Mouse (Mus musculus) heart, postnatal 0 days (tissue): ENCODE measurements around the gene Pax7. TPM values are rescaled to one million over a fixed set of nuclear protein-coding genes. Genes with fewer than 3 reads are reported as not detected.

Experiments used
- ATAC-seq: fragments of 200-750 bp; cut with Nextera tagmentation; 2 replicates; pipeline ENCODE4 v1.8.0; 2017; ENCODE audit warnings: low read depth, moderate number of reproducible peaks, moderate library complexity; ENCODE audit not compliant: insufficient read depth
- DNase-seq: peaks from one replicate; pipeline ENCODE4 v3.0.0-alpha.2; 2016; ENCODE audit warnings: low spot score
- H3K27ac ChIP-seq: fragments of 300-500 bp; sonication (generic); 2 replicates; pipeline ENCODE4 v1.5.1; 2014; ENCODE audit warnings: low read depth, mild to moderate bottlenecking
- H3K27me3 ChIP-seq: fragments of 300-500 bp; sonication (generic); 2 replicates; pipeline ENCODE4 v1.6.1; 2014; ENCODE audit warnings: low read length, mixed read lengths; ENCODE audit not compliant: control insufficient read depth, insufficient read depth
- H3K36me3 ChIP-seq: fragments of 300-500 bp; sonication (generic); replicated peaks from 2 replicates; pipeline ENCODE4 v1.6.1; 2014; ENCODE audit warnings: low read length, mixed read lengths; ENCODE audit not compliant: control insufficient read depth, insufficient read depth
- H3K4me1 ChIP-seq: fragments of 300-500 bp; sonication (generic); 2 replicates; pipeline ENCODE4 v1.6.1; 2014; ENCODE audit warnings: antibody characterized with exemption; ENCODE audit not compliant: control insufficient read depth, insufficient read depth
- H3K4me2 ChIP-seq: fragments of 300-500 bp; sonication (generic); 2 replicates; pipeline ENCODE4 v1.6.1; 2014; ENCODE audit warnings: low read depth, mild to moderate bottlenecking, low read length, moderate library complexity
- H3K4me3 ChIP-seq: fragments of 300-500 bp; sonication (generic); 2 replicates; pipeline ENCODE4 v1.5.1; 2014; ENCODE audit warnings: low read depth, low read length
- H3K9ac ChIP-seq: fragments of 300-500 bp; sonication (generic); replicated peaks from 2 replicates; pipeline ENCODE4 v1.6.1; 2014; ENCODE audit warnings: low read depth, low read length, mixed read lengths
- H3K9me3 ChIP-seq: fragments of 300-500 bp; sonication (generic); replicated peaks from 2 replicates; pipeline ENCODE4 v1.6.1; 2016; ENCODE audit warnings: low read length; ENCODE audit not compliant: control insufficient read depth
- CTCF ChIP-seq: IDR thresholded peaks from 2 replicates; pipeline ENCODE4 v1.5.1; 2016; ENCODE audit warnings: antibody characterized with exemption, control low read depth, low read depth
- EP300 ChIP-seq: IDR thresholded peaks from 2 replicates; pipeline ENCODE4 v1.6.1; 2016; ENCODE audit warnings: antibody characterized with exemption, low read depth
- WGBS: fragments of 180-500 bp; shearing (Covaris S2); extraction: QIAGEN DNeasy Blood & Tissue Kit; methylation state at CpG from one replicate; pipeline ENCODE4 v1.1.7; 2014; 5-methylcytosine and 5-hydroxymethylcytosine counted together
- polyA plus RNA-seq: library from polyadenylated mRNA; unstranded; fragments of >200 nt; fragmentation: Nextera tagmentation; extraction: Ambion mirVana; gene quantifications from 2 replicates; pipeline ENCODE4 v1.2.1, GENCODE M21; 2015
- total RNA-seq: library from RNA; depleted of rRNA; stranded (reverse); fragments of >200 nt; gene quantifications from 2 replicates; pipeline ENCODE4 v1.2.3, GENCODE M21; 2014; ENCODE audit warnings: low replicate concordance

Pax7 gene
- total and polyA plus RNA-seq, 2 experiments from 2014 or later: not detected

GRCm38 (mm10) chr4:139716477-139717169 lies 116.7 kb downstream of the Pax7 start:
- Histone ChIP-seq H3K4me3 (no peak overlapping the region), H3K27ac (no peak overlapping the region), H3K9me3 (no peaks in the 10 kb centered on the region), H3K4me2 (no peak overlapping the region), H3K4me1 (no peaks in the 10 kb centered on the region), H3K9ac (no peak overlapping the region), H3K36me3 (no peaks in the 10 kb centered on the region), H3K27me3 (no peaks in the 10 kb centered on the region)
- 63% methylated on average over 10 of the region's 10 CpGs for whole genome bisulfite sequencing
- ATAC-seq (no peak), DNase-seq (no peak)
- TF ChIP-seq EP300: no peak
- no peak for TF ChIP-seq CTCF

- Histone ChIP-seq H3K27ac (no peak overlapping the region), H3K4me3 (no peak overlapping the region), H3K9ac (no peak overlapping the region), H3K4me2 (no peak overlapping the region), H3K36me3 (no peaks in the 10 kb centered on the region), H3K27me3 (no peaks in the 10 kb centered on the region), H3K4me1 (no peaks in the 10 kb centered on the region), H3K9me3 (no peaks in the 10 kb centered on the region)
- WGBS: 29% methylated on average over 13 of the region's 13 CpGs
- no peak for DNase-seq
- ATAC-seq: no peak
- TF ChIP-seq CTCF (no peak), EP300 (no peak)
Measured at GRCm38 (mm10) chr4:139715241-139715932, 117.9 kb downstream of the Pax7 start.

- WGBS: 40% methylated on average over 25 of the region's 25 CpGs
- H3K27me3 ChIP-seq: 0 out of 2 replicates have a peak, but pooled peaks cover 3% of the 10 kb centered on the region
- ATAC-seq (no peak), DNase-seq (no peak)
- H3K4me2 ChIP-seq: no peak overlapping the region
- no peak overlapping the region for H3K27ac ChIP-seq
- no peak overlapping the region for H3K4me3 ChIP-seq
- no peaks in the 10 kb centered on the region for H3K4me1 ChIP-seq
- TF ChIP-seq CTCF: no peak
- no peaks in the 10 kb centered on the region for H3K36me3 ChIP-seq
- no peak overlapping the region for H3K9ac ChIP-seq
- H3K9me3 ChIP-seq: no peaks in the 10 kb centered on the region
Measured at GRCm38 (mm10) chr4:139710467-139711334, 122.6 kb downstream of the Pax7 start.

- H3K27me3 ChIP-seq: 0 out of 2 replicates have a peak, but pooled peaks cover 5% of the 10 kb centered on the region
Measured at GRCm38 (mm10) chr4:139705986-139706385, 127.3 kb downstream of the Pax7 start.

GRCm38 (mm10) chr4:139703468-139703867 lies 129.9 kb downstream of the Pax7 start:
- DNase-seq (no peak), ATAC-seq (no peak)
- no peaks in the 10 kb centered on the region for H3K36me3 ChIP-seq
- H3K27ac ChIP-seq: no peak overlapping the region
- 76% methylated on average over 11 of the region's 11 CpGs for WGBS
- no peaks in the 10 kb centered on the region for H3K9me3 ChIP-seq
- H3K9ac ChIP-seq: no peak overlapping the region
- H3K4me3 ChIP-seq: no peak overlapping the region
- 0 out of 2 replicates have a peak, but pooled peaks cover 8% of the 10 kb centered on the region for H3K27me3 ChIP-seq
- no peak overlapping the region for H3K4me2 ChIP-seq
- no peaks in the 10 kb centered on the region for H3K4me1 ChIP-seq
- TF ChIP-seq CTCF (peak; percentile 11; the same call in 1 of the 2 replicates), EP300 (no peak)

More at GRCm38 (mm10) chr4:139705986-139706385, 127.3 kb downstream of the Pax7 start:
- no peaks in the 10 kb centered on the region for H3K36me3 ChIP-seq
- H3K4me3 ChIP-seq: no peak overlapping the region
- ATAC-seq (no peak), DNase-seq (no peak)
- TF ChIP-seq EP300 (no peak), CTCF (no peak)
- no peak overlapping the region for H3K4me2 ChIP-seq
- no peaks in the 10 kb centered on the region for H3K9me3 ChIP-seq
- H3K4me1 ChIP-seq: no peaks in the 10 kb centered on the region
- 71% methylated on average over 5 of the region's 5 CpGs for WGBS
- H3K9ac ChIP-seq: no peak overlapping the region
- H3K27ac ChIP-seq: no peak overlapping the region
